Mouse (Mus musculus) c-Kit-positive CD71-positive TER-119-positive erythroid progenitor cells, embryonic 14.5 days (primary cell): ENCODE results near the gene Marc1.

Experiments
- DNase-seq: peaks from one replicate; pipeline ENCODE4 v3.0.0-alpha.2; 2013; ENCODE audit warnings: low spot score

Gene Marc1

GRCm38 (mm10) chr1:184761988-184762387 lies 49.1 kb downstream of the Marc1 start:
- DNase-seq, result no peak

DNA sequence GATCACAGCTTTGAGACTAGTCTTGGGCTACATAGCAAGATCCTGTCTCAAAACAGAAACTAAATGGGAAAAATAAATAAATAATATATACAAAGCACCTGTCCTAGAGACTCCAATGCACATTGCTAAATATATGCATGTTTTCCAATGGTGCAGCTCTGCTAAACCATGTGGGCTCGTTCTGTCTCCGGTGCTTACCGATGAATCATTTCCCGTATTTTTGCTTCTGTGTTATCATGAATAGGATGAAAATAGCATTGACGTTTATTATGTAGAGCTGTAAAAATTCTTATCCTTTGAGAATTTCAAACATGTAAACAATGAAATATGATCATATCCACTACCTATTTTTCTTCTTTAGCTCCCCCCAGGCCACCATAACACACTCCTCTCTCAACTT lies 58.4 kb downstream of the Marc1 start:
- no peak for DNase-seq

- DNase-seq, result no peak
Observed at GRCm38 (mm10) chr1:184750114-184750664, 60.9 kb downstream of the Marc1 start.

DNA sequence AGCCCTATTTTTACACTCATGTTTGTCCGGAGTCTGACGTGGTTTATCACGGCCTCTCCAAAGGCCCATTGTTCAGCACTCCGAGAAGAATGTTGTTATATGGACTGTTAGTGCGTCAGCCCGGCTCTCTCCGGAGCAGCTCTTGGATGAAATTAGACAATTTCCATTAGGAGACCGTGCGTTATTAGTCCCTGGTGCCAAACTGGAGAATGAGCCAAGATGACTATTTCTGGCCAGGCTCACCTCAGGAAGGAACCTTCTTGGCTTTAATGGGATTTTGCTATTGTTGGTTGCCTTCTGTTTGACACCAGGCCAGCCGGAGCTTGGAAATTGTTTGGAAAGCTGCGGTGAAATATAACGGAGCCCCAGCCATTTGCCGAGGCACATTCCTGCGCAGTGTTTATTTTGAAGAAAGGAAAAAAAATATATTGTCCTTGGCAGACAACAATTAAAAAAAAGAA lies 62.4 kb downstream of the Marc1 start:
- no peak for DNase-seq

- DNase-seq, result no peak
Observed at GRCm38 (mm10) chr1:184737876-184738479, 73.1 kb downstream of the Marc1 start.

DNA sequence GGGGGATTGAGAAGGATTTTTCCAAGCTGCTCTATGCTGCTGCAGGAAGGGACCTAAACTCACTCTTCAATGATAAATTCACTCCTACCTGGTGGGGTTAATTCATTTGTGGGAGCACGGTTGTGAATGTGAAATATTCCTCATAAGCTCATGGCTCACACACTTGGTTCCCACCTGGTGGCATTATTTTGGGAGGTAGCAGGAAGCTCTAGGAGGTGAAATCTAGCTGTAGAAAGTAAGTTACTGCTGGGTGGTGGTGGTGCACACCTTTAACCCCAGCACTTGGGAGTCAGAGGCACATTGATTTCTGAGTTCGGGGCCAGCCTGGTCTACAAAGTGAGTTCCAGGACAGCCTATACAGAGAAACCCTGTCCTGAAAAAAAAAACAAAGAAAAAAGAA lies 73.9 kb downstream of the Marc1 start:
- DNase-seq, result no peak
